Mouse (Mus musculus): ENCODE results near the gene Trp73.

- TF ChIP-seq CTCF (IDR thresholded peaks at IDR 0.05; ENCODE audit: low read depth, low read length) (no peak), EP300 (IDR thresholded peaks at IDR 0.05; ENCODE audit: insufficient read depth, low read depth, low read length) (no peak), POLR2A (IDR thresholded peaks at IDR 0.05; ENCODE audit: insufficient read depth, low read length) (no peak)
Observed at GRCm38 (mm10) chr4:154119208-154119607, 20.8 kb downstream of the Trp73 start.

All from ES-Bruce4 (cell line).